ENCODE assay signal across 8 mouse cellular contexts in the genomic region with DNA sequence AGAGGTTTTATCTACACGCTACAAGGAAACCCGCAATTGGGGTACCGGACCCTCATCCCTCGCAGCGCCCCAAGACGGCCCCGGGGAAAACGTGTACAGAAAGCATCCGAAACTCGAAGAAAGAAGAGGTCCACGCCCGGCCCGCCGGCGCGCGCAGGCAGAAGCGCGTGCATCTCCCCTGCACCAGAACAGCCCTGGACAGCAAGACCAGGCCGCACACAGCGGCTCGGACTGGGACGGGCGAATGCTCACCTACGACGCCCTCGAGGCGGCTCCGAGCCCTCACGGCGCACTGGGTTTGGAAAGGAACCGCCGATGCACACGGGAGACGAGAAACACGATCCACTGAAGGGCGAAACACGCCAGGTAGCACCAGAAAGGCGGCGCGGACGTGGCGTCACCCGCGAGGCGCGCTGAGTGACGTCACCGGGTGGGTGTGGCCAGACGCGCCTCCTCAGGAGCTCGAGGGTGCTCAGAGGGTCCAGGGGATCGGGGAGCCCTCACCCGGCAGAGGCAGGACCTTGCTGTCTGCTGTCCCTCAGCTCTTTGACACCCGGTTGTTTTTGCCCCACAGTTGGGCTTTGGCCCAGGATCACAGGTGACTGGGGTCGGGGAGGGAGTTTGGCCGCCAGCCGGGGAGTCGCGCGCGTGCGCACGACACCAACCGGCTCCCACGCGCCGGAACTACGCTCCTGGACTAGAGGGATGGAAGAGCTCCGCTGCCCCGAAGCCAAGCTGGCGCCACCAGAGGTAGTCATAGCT. TPM values are rescaled to one million over a fixed set of nuclear protein-coding genes. Genes with fewer than 3 reads are reported as not detected.
A peak's percentile ranks its signal among the peaks of the same experiment; 100 is the strongest.
DNase-seq lines count a peak whose midpoint lies in the region; ATAC-seq and TF ChIP-seq lines count a peak whose summit lies in the region.

Gene Elp1 (minus strand): TSS at position 425 of the 762 bp plus-strand sequence.
Gene Fam206a (plus strand): TSS at position 439 of the 762 bp plus-strand sequence.

- CTCF ChIA-PET in Patski (lab: Charles Lee): interaction anchor here (1.0 kb wide), 1 partner anchor 19 kb away, joined by 4 read pairs; no protein-coding TSS in a partner anchor

- in situ Hi-C loops in Patski (cut with MboI; ENCODE audit: low pct_unique_long_range_greater_than_20kb): no loop called here

- peak within 1 kb of the TSS; percentile 82 for H3K4me3 ChIP-seq in hindbrain, embryonic 14.5 days (replicated peaks; ENCODE audit: low read length)

- no peak for TF ChIP-seq CTCF in Patski (IDR thresholded peaks at IDR 0.05)

- peak within 1 kb of the TSS; percentile 91 for H3K27ac ChIP-seq in hindbrain, embryonic 14.5 days

- POLR2A ChIA-PET in Patski (lab: Charles Lee): interaction anchor here (0.6 kb wide), 1 partner anchor 386 kb away, joined by 6 read pairs; no protein-coding TSS in a partner anchor

- peak; percentile 55 for DNase-seq in Patski (ENCODE audit: low read depth, low spot score)
- peak; percentile 98 to 100 for DNase-seq in cerebellum, postnatal 14 days
- peak; percentile 97 for DNase-seq in frontal cortex, postnatal 25 days (ENCODE audit: low spot score in 2 of 2)
- peak; percentile 99 for DNase-seq in hindbrain, embryonic 14.5 days (ENCODE audit: low spot score)
- DNase-seq in layer of hippocampus, postnatal 36 days: peak; percentile 97 to 98
- DNase-seq in lung, postnatal 36 days: peak; percentile 95
- DNase-seq in retina, postnatal 1 day: peak; percentile 93
- DNase-seq in urinary bladder, adult 18-20 months (ENCODE audit: low spot score in 2 of 2): peak; percentile 88 to 99

- H3K9ac ChIP-seq in hindbrain, embryonic 14.5 days: peak within 1 kb of the TSS; percentile 84

- no peaks in the 10 kb centered on the region for H3K9me3 ChIP-seq in hindbrain, embryonic 14.5 days (ENCODE audit: control insufficient read depth, low read length)

- H3K4me1 ChIP-seq in hindbrain, embryonic 14.5 days (replicated peaks; ENCODE audit: control insufficient read depth, insufficient read depth, low read length): peaks cover 24% of the 10 kb centered on the region

- H3K36me3 ChIP-seq in hindbrain, embryonic 14.5 days (replicated peaks; ENCODE audit: control insufficient read depth, insufficient read depth): peaks cover 58% of the 10 kb centered on the region

- H3K27me3 ChIP-seq in Patski: no peaks in the 10 kb centered on the region
- H3K27me3 ChIP-seq in hindbrain, embryonic 14.5 days (ENCODE audit: control insufficient read depth, insufficient read depth, low read length): no peaks in the 10 kb centered on the region

- peak; percentile 78 for ATAC-seq in Patski
- ATAC-seq in hindbrain, embryonic 14.5 days (ENCODE audit: low FRiP score): peak; percentile 96

- under 1% methylated on average over 72 of the region's 72 CpGs for WGBS in hindbrain, embryonic 14.5 days

- peak within 1 kb of the TSS; percentile 78 for H3K4me2 ChIP-seq in hindbrain, embryonic 14.5 days (replicated peaks)

RNA-seq across cellular contexts. Expression of gene Elp1, which starts in this region (rescaled TPM):
- polyA plus RNA-seq in Patski (2021): 21.0 TPM
- 82.5 and 83.0 TPM in 2 replicates for polyA plus RNA-seq in hindbrain, embryonic 14.5 days (2014; fragmentation: Nextera tagmentation; extraction: Ambion mirVana)
- 10 to 100 TPM; 65.0 to 68.6 TPM for total RNA-seq in layer of hippocampus, postnatal 36 days (2021)

RNA-seq across cellular contexts. Expression of gene Fam206a, which starts in this region (rescaled TPM):
- 15.1 TPM for polyA plus RNA-seq in Patski (2021)
- 18.3 and 19.5 TPM in 2 replicates for polyA plus RNA-seq in hindbrain, embryonic 14.5 days (2014; fragmentation: Nextera tagmentation; extraction: Ambion mirVana)
- 10 to 100 TPM; 17.1 to 17.4 TPM for total RNA-seq in layer of hippocampus, postnatal 36 days (2021)

Comparison
In these comparisons a context has a peak if more than half of its experiments do, and no peak if none do; other contexts are left out.
1. Peak in every context shown above with its lines: DNase-seq, ATAC-seq, H3K4me3 ChIP-seq and H3K27ac ChIP-seq.